Mouse (Mus musculus) bone marrow macrophage, adult 2 months (primary cell): ENCODE data around the gene Wbp4. TPM values are rescaled to one million over a fixed set of nuclear protein-coding genes. Genes with fewer than 3 reads are reported as not detected.
"Not testable (repeated sequence)": the region's sequence is repeated elsewhere in the genome, so short reads cannot be mapped to it uniquely, and the experiment has no call there.

Source experiments
- H3K27ac ChIP-seq: 2 replicates; pipeline ENCODE4 v1.5.1; 2012; ENCODE audit warnings: low read depth, low read length; ENCODE audit not compliant: insufficient read depth
- H3K4me1 ChIP-seq: 2 replicates; pipeline ENCODE4 v1.6.1; 2012; ENCODE audit warnings: low read length; ENCODE audit not compliant: control insufficient read depth, insufficient read depth
- H3K4me3 ChIP-seq: 2 replicates; pipeline ENCODE4 v1.5.1; 2012; ENCODE audit warnings: mild to moderate bottlenecking, low read length, moderate library complexity; ENCODE audit not compliant: insufficient read depth
- CTCF ChIP-seq: IDR thresholded peaks from 2 replicates; pipeline ENCODE4 v1.5.1; 2012; ENCODE audit warnings: low read depth, mild to moderate bottlenecking, low read length, moderate library complexity
- POLR2A ChIP-seq: IDR thresholded peaks from 2 replicates; pipeline ENCODE4 v1.6.1; 2012; ENCODE audit warnings: mild to moderate bottlenecking, low read depth, low read length, borderline replicate concordance
- polyA plus RNA-seq: library from polyadenylated mRNA; stranded (reverse); fragments of >200 nt; gene quantifications from 2 replicates; pipeline ENCODE4 v1.2.4, GENCODE M21; 2012; ENCODE audit not compliant: missing spikeins, insufficient read depth, insufficient read length

Gene Wbp4
- polyA plus RNA-seq: 41.3 and 55.2 TPM in 2 replicates

- H3K4me3 ChIP-seq: peak within 1 kb of the TSS; percentile 96
- peak within 1 kb of the TSS; percentile 97 for H3K27ac ChIP-seq
- TF ChIP-seq POLR2A: no peak
- TF ChIP-seq CTCF: no peak
- H3K4me1 ChIP-seq: peaks cover 29% of the 10 kb centered on the region
These were observed at the start of gene Wbp4 for GRCm38 (mm10) chr14:79481339-79482151. TSS of gene Wbp4 (minus strand) at chr14:79481520.

- Histone ChIP-seq H3K4me1 (peaks cover 43% of the 10 kb centered on the region), H3K27ac (no peak overlapping the region), H3K4me3 (no peak overlapping the region)
- TF ChIP-seq CTCF: no peak
- TF ChIP-seq POLR2A: no peak
These were observed 49.4 kb upstream of the Wbp4 start for GRCm38 (mm10) chr14:79530761-79531160.

- Histone ChIP-seq H3K4me1 (peaks cover 42% of the 10 kb centered on the region), H3K4me3 (no peak overlapping the region), H3K27ac (0 out of 2 replicates have a peak overlapping the region, but pooled peaks have one; percentile 18)
- no peak for TF ChIP-seq POLR2A
- TF ChIP-seq CTCF: no peak
These were observed 48.5 kb upstream of the Wbp4 start for GRCm38 (mm10) chr14:79529581-79530554.

- Histone ChIP-seq H3K27ac (no peak overlapping the region), H3K4me3 (no peak overlapping the region), H3K4me1 (peaks cover 41% of the 10 kb centered on the region)
- TF ChIP-seq POLR2A (no peak), CTCF (no peak)
These were observed 46.4 kb upstream of the Wbp4 start for GRCm38 (mm10) chr14:79527704-79528103.

GRCm38 (mm10) chr14:79526106-79526505 lies 44.8 kb upstream of the Wbp4 start:
- not testable (repeated sequence) for H3K27ac ChIP-seq, H3K4me3 ChIP-seq
- peaks cover 38% of the 10 kb centered on the region for H3K4me1 ChIP-seq

GRCm38 (mm10) chr14:79522387-79522786 lies 41.1 kb upstream of the Wbp4 start:
- peak overlapping the region; percentile 99 for H3K27ac ChIP-seq
- no peak for TF ChIP-seq POLR2A
- no peak for TF ChIP-seq CTCF
- H3K4me3 ChIP-seq: peak overlapping the region; percentile 41; the same call in 1 of the 2 replicates
- H3K4me1 ChIP-seq: peaks cover 37% of the 10 kb centered on the region

GRCm38 (mm10) chr14:79521471-79522117 lies 40.3 kb upstream of the Wbp4 start:
- H3K4me1 ChIP-seq: peaks cover 34% of the 10 kb centered on the region
- H3K4me3 ChIP-seq: peak overlapping the region; percentile 24
- peak overlapping the region; percentile 99 for H3K27ac ChIP-seq
- no peak for TF ChIP-seq POLR2A
- TF ChIP-seq CTCF: no peak

GRCm38 (mm10) chr14:79521056-79521455 lies 39.7 kb upstream of the Wbp4 start:
- Histone ChIP-seq H3K4me1 (peaks cover 34% of the 10 kb centered on the region), H3K4me3 (peak overlapping the region; percentile 24), H3K27ac (peak overlapping the region; percentile 99)
- no peak for TF ChIP-seq POLR2A
- TF ChIP-seq CTCF: no peak

- peaks cover 34% of the 10 kb centered on the region for H3K4me1 ChIP-seq
- no peak for TF ChIP-seq POLR2A
- no peak for TF ChIP-seq CTCF
- no peak overlapping the region for H3K4me3 ChIP-seq
- H3K27ac ChIP-seq: peak overlapping the region; percentile 99
These were observed 39.3 kb upstream of the Wbp4 start for GRCm38 (mm10) chr14:79520612-79521011.
